Mouse (Mus musculus): ENCODE results near the gene Rpl38. TPM values are rescaled to one million over a fixed set of nuclear protein-coding genes. Genes with fewer than 3 reads are reported as not detected.

The Rpl38 gene
- polyA plus RNA-seq, 2 experiments = 926 to 1,654 TPM

DNA sequence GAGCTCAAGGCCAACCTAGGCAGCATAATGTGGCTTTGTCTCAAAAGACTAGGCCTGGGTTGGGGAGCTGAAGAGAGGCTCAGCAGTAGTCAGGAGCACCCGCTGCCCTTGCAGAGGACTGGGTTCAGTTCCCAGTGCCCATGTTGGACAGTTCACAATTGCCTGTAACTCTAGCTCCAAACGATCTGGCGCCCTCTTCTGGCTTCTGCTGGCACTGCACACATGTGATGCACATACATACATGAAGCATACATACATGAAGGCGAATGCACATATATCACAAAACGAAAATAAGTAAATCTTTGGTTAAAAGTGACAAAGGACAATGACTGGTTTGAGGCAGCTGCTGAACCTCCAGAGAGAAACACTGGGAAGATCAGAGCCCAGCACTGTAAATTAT lies 38.3 kb upstream of the Rpl38 start:
- peak; percentile 49 for TF ChIP-seq CTCF (IDR thresholded peaks at IDR 0.05; ENCODE audit: low read depth)
- no peak for TF ChIP-seq EP300 (IDR thresholded peaks at IDR 0.05; ENCODE audit: low read depth)
- no peak for ATAC-seq (ENCODE audit: insufficient read depth)
- H3K36me3 ChIP-seq (replicated peaks; ENCODE audit: control insufficient read depth, insufficient read depth, low read depth) = no peaks in the 10 kb centered on the region
- no peaks in the 10 kb centered on the region for H3K27me3 ChIP-seq (ENCODE audit: control insufficient read depth, insufficient read depth, low read length)
- H3K9ac ChIP-seq (replicated peaks) = no peak overlapping the region
- H3K9me3 ChIP-seq (ENCODE audit: control insufficient read depth, low read length) = no peaks in the 10 kb centered on the region; the same call in 1 of the 2 replicates
- H3K4me1 ChIP-seq (replicated peaks; ENCODE audit: control insufficient read depth in 2 of 2, insufficient read depth in 2 of 2, low read length in 1 of 2) = no peaks in the 10 kb centered on the region
- DNase-seq (ENCODE audit: low read depth in 3 of 3, low spot score in 3 of 3) = no peak
- WGBS (ENCODE audit: insufficient replicate concordance) = 54% methylated on average over 5 of the region's 5 CpGs
- no peak overlapping the region for H3K4me2 ChIP-seq (ENCODE audit: low read depth)
- H3K4me3 ChIP-seq (ENCODE audit: insufficient read depth in 1 of 2, low read depth in 2 of 2, low read length in 2 of 2) = no peak overlapping the region
- H3K27ac ChIP-seq = no peak overlapping the region

- no peak overlapping the region for H3K9ac ChIP-seq (replicated peaks)
- H3K27me3 ChIP-seq (ENCODE audit: control insufficient read depth, insufficient read depth, low read length) = no peaks in the 10 kb centered on the region; the same call in 1 of the 2 replicates
- TF ChIP-seq CTCF (IDR thresholded peaks at IDR 0.05; ENCODE audit: low read depth) (no peak), EP300 (IDR thresholded peaks at IDR 0.05; ENCODE audit: low read depth) (no peak)
- H3K4me2 ChIP-seq (ENCODE audit: low read depth) = no peak overlapping the region
- ATAC-seq (ENCODE audit: insufficient read depth) (no peak), DNase-seq (ENCODE audit: low read depth in 3 of 3, low spot score in 3 of 3) (no peak)
- no peaks in the 10 kb centered on the region; the same call in 1 of the 2 replicates for H3K9me3 ChIP-seq (ENCODE audit: control insufficient read depth, low read length)
- no peak overlapping the region for H3K27ac ChIP-seq
- H3K4me3 ChIP-seq (ENCODE audit: insufficient read depth in 1 of 2, low read depth in 2 of 2, low read length in 2 of 2) = no peak overlapping the region
- H3K36me3 ChIP-seq (replicated peaks; ENCODE audit: control insufficient read depth, insufficient read depth, low read depth) = no peaks in the 10 kb centered on the region
- no peaks in the 10 kb centered on the region for H3K4me1 ChIP-seq (replicated peaks; ENCODE audit: control insufficient read depth in 2 of 2, insufficient read depth in 2 of 2, low read length in 1 of 2)
- WGBS (ENCODE audit: insufficient replicate concordance) = 52% methylated on average over 8 of the region's 8 CpGs
Observed at GRCm38 (mm10) chr11:114632266-114632665, 36.1 kb upstream of the Rpl38 start.

DNA sequence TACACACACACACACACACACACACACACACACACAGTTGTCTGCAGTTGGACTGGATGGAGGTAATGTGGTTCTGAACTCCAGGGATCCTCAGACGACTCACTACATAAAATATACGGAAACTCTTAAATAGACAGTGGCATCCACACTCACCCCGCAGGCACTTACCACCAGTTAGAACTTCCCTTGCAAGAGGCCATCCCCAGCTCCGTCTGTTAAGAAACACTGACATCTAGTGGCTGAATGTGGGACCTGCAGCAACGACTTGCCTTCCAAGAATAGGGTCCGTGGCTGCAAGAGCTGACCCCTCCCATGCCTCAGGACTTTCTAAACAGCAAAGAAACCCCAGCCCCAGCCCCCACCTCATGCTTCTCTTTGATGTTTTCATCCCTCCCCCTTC lies 32.0 kb upstream of the Rpl38 start:
- TF ChIP-seq CTCF (IDR thresholded peaks at IDR 0.05; ENCODE audit: low read depth) = peak; percentile 93
- TF ChIP-seq EP300 (IDR thresholded peaks at IDR 0.05; ENCODE audit: low read depth) = no peak
- 4% methylated on average over 6 of the region's 6 CpGs for WGBS (ENCODE audit: insufficient replicate concordance)
- H3K4me1 ChIP-seq (replicated peaks; ENCODE audit: control insufficient read depth in 2 of 2, insufficient read depth in 2 of 2, low read length in 1 of 2) = no peaks in the 10 kb centered on the region
- no peak overlapping the region for H3K4me2 ChIP-seq (ENCODE audit: low read depth)
- no peaks in the 10 kb centered on the region for H3K36me3 ChIP-seq (replicated peaks; ENCODE audit: control insufficient read depth, insufficient read depth, low read depth)
- no peak overlapping the region for H3K4me3 ChIP-seq (ENCODE audit: insufficient read depth in 1 of 2, low read depth in 2 of 2, low read length in 2 of 2)
- H3K9me3 ChIP-seq (ENCODE audit: control insufficient read depth, low read length) = no peaks in the 10 kb centered on the region
- H3K27ac ChIP-seq = no peak overlapping the region
- DNase-seq (ENCODE audit: low read depth in 3 of 3, low spot score in 3 of 3) (peak; percentile 33 to 47 (median 38)), ATAC-seq (ENCODE audit: insufficient read depth) (no peak)
- peaks cover 7% of the 10 kb centered on the region for H3K27me3 ChIP-seq (ENCODE audit: control insufficient read depth, insufficient read depth, low read length)
- no peak overlapping the region for H3K9ac ChIP-seq (replicated peaks)

DNA sequence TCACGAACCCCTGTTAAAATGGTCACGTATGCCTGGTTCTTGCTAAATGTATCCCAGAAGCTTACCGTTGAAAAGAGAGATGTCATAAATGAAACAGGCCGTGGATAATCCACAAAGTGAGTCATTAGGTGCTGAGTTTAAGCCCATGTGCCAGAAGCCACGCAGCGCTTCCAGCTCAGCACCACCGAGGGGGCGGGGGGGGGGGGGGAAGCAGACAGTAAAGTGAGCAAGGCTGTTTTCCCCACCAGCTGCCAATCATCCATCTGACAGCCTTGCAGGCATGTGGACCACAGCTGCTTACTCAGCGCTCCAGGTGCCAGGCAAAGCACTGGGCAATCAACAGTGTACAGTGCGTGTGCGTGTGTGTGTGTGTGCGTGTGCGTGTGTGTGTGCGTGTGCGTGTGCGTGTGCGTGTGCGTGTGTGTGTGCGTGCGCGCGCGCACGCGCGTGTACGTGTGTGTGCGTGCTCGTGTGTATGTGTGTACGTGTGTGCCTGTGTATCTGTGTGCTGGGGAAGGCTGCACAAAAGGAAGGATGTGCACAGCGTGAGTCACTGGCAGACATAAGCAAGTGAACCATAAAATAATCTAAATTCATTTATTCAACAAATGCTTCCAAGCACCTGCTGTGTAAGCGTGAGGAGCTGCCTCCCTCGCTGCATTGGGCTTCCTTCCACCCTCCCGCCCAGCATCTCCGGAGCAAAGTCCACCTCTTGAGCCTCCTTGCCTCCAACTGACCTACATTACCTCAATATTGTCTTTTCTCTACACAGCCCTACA lies 31.4 kb upstream of the Rpl38 start:
- no peaks in the 10 kb centered on the region for H3K36me3 ChIP-seq (replicated peaks; ENCODE audit: control insufficient read depth, insufficient read depth, low read depth)
- no peak overlapping the region for H3K27ac ChIP-seq
- ATAC-seq (ENCODE audit: insufficient read depth) (no peak), DNase-seq (ENCODE audit: low read depth in 3 of 3, low spot score in 3 of 3) (no peak)
- no peaks in the 10 kb centered on the region for H3K4me1 ChIP-seq (replicated peaks; ENCODE audit: control insufficient read depth in 2 of 2, insufficient read depth in 2 of 2, low read length in 1 of 2)
- H3K4me2 ChIP-seq (ENCODE audit: low read depth) = no peak overlapping the region
- no peak overlapping the region for H3K4me3 ChIP-seq (ENCODE audit: insufficient read depth in 1 of 2, low read depth in 2 of 2, low read length in 2 of 2)
- 51% methylated on average over 35 of the region's 35 CpGs for WGBS (ENCODE audit: insufficient replicate concordance)
- peaks cover 7% of the 10 kb centered on the region for H3K27me3 ChIP-seq (ENCODE audit: control insufficient read depth, insufficient read depth, low read length)
- H3K9ac ChIP-seq (replicated peaks) = no peak overlapping the region
- no peaks in the 10 kb centered on the region for H3K9me3 ChIP-seq (ENCODE audit: control insufficient read depth, low read length)
- TF ChIP-seq EP300 (IDR thresholded peaks at IDR 0.05; ENCODE audit: low read depth) (no peak), CTCF (IDR thresholded peaks at IDR 0.05; ENCODE audit: low read depth) (no peak)

DNA sequence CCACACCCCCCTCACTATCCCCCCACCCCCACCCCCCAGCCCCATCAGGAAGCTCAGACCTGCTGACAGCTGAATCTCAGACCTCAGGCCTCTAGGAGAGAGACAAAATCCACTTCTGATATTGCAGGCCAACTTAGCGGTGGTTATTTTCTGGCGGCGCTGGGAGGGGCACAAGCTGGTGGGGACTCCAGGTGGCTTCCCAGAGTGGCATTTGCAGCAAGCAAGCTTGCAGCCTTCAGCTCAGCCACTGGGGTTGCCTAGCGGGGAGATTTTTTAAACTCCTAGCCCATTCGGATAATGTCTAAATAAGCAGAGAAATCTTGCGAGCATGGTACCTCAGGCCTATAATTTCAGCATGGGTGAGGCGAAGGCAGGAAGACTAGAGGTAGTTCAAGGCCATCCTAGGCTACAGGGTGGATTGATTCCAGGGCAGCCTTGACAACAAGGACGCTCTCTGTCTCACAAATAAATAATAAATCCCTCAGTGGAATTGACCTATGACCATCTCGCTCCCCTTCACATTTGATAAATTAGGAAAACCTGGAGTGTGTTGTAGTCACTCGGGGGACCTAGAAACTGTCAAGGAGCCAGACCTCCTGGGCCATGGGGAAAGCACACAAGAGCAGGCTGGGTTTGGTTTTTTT lies 29.6 kb upstream of the Rpl38 start:
- Histone ChIP-seq H3K9ac (replicated peaks) (no peak overlapping the region), H3K27ac (no peak overlapping the region), H3K4me3 (ENCODE audit: insufficient read depth in 1 of 2, low read depth in 2 of 2, low read length in 2 of 2) (no peak overlapping the region), H3K9me3 (ENCODE audit: control insufficient read depth, low read length) (no peaks in the 10 kb centered on the region), H3K4me1 (replicated peaks; ENCODE audit: control insufficient read depth in 2 of 2, insufficient read depth in 2 of 2, low read length in 1 of 2) (no peaks in the 10 kb centered on the region), H3K4me2 (ENCODE audit: low read depth) (no peak overlapping the region), H3K27me3 (ENCODE audit: control insufficient read depth, insufficient read depth, low read length) (peaks cover 7% of the 10 kb centered on the region), H3K36me3 (replicated peaks; ENCODE audit: control insufficient read depth, insufficient read depth, low read depth) (no peaks in the 10 kb centered on the region)
- ATAC-seq (ENCODE audit: insufficient read depth) (no peak), DNase-seq (ENCODE audit: low read depth in 3 of 3, low spot score in 3 of 3) (no peak)
- TF ChIP-seq CTCF (IDR thresholded peaks at IDR 0.05; ENCODE audit: low read depth) (no peak), EP300 (IDR thresholded peaks at IDR 0.05; ENCODE audit: low read depth) (no peak)
- 63% methylated on average over 10 of the region's 10 CpGs for WGBS (ENCODE audit: insufficient replicate concordance)
